Mouse (Mus musculus) olfactory bulb, adult 2 months (tissue): ENCODE results near the gene Cadm2.

Source experiments
- CTCF ChIP-seq: fragments of 200-500 bp; IDR thresholded peaks from 2 replicates; pipeline ENCODE4 v1.5.1; 2012; ENCODE audit warnings: low read depth, mild to moderate bottlenecking, low read length, moderate library complexity; ENCODE audit not compliant: insufficient read depth
- POLR2A ChIP-seq: fragments of 200-500 bp; IDR thresholded peaks from 2 replicates; pipeline ENCODE4 v1.6.1; 2012; ENCODE audit warnings: mild to moderate bottlenecking, low read depth, low read length, moderate library complexity; ENCODE audit not compliant: insufficient read depth

DNA sequence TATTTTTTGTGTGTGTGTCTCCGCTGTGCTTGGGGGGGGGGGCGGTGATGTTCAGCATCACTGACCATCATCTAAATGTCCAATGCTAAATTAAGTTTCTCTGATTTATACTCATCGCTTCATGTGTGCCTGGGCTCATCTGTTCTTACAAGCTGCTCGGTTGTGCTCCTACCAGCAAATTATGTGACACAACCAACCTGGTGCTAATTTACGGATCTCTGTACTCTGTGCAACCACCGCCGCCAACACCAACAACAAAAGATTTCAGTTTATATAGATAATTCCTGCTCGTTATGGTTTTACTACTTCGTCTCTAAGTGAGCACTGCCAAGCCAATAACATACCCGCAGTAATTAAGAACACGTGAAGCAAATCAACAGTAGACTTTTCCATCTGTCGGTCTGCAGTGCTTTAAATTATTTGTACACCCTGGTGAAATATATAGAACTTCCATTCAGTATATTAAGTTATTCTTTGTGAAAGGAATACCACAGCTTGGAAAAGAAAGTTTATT is 700.8 kb downstream of the Cadm2 start:
- TF ChIP-seq CTCF, result no peak
- no peak for TF ChIP-seq POLR2A
